Mouse (Mus musculus): ENCODE data around the gene Ano6. TPM values are rescaled to one million over a fixed set of nuclear protein-coding genes. Genes with fewer than 3 reads are reported as not detected.

The Ano6 gene
- total RNA-seq (2021), result 57.2 and 69.4 TPM in 2 replicates
- long read RNA-seq, experiment 1, full-length matches to known transcripts, result 13 of 25 reads
- long read RNA-seq, experiment 1, partial matches to known transcripts, result 5 of 25 reads
- long read RNA-seq, experiment 1, other reads (novel, unspliced or antisense), result 7 of 25 reads
- long read RNA-seq, experiment 2, full-length matches to known transcripts, result 11 of 18 reads
- long read RNA-seq, experiment 2, partial matches to known transcripts, result 3 of 18 reads
- long read RNA-seq, experiment 2, other reads (novel, unspliced or antisense), result 4 of 18 reads

DNA sequence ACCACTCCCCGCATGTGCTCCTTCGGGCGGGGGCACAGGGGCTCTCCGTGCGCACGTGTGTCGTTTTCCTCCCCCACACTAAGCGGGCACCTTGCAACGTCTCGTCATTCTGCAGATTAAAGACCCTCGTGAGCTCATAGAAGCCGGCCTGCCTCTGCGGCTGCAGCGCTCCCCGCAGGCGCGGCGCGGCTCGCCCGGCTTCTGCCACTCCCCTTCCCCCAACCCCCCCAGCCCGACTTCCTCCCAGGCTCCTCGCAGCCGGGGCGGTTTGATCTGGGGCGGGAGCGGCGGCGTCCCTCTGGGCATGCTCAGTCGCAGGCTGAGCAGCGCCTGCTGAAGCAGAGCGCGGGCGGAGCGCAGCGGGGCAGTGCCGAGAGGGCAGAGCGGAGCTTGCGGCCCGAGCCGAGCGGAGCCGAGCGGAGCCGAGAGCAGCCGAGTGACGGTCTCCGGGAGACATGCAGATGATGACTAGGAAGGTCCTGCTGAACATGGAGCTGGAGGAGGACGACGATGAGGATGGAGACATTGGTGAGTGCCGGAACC lies at the start of gene Ano6:
Gene Ano6, plus strand, starts transcription at position 315 of the 543 bp plus-strand sequence.
- DNase-seq, result peak; percentile 96

DNA sequence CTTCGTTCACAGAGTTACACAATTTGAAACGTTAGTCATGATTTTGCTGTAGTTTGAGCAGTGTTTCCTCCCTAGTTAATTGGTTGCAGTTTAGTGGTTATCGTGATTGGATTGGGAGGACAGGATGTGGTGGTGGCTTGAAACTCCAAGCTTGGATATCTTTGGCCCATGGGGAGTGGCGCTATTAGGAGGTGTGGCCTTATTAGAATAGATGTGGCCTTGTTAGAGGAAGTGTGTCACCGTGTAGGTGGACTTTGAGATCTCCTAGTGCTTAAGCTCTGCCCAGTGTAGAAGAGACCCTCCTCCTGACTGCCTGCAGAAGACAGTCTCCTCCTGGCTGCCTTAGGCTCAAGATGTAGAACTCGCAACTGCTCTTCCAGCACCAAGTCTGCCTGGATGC lies 47.7 kb upstream of the Ano6 start:
- DNase-seq, result no peak

DNA sequence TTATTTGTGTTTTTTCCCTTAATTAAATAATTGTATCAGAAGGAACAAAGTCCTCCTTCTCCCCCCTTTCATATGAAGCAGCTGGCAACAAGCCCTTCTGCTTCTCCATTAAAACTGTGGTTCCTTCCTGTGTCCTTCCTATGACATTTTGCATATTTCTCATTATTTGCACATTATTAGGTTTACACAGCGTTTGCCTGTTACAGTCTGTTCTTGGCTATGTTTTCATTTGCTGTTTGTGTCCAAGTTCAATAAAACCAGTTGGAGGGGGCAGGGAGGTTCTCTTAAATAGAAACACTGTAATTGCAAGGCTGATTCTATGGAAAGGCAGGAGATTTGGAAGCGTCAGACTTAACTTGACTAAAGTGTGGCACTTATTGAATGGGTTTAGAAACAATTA lies 46.8 kb upstream of the Ano6 start:
- DNase-seq, result no peak

DNA sequence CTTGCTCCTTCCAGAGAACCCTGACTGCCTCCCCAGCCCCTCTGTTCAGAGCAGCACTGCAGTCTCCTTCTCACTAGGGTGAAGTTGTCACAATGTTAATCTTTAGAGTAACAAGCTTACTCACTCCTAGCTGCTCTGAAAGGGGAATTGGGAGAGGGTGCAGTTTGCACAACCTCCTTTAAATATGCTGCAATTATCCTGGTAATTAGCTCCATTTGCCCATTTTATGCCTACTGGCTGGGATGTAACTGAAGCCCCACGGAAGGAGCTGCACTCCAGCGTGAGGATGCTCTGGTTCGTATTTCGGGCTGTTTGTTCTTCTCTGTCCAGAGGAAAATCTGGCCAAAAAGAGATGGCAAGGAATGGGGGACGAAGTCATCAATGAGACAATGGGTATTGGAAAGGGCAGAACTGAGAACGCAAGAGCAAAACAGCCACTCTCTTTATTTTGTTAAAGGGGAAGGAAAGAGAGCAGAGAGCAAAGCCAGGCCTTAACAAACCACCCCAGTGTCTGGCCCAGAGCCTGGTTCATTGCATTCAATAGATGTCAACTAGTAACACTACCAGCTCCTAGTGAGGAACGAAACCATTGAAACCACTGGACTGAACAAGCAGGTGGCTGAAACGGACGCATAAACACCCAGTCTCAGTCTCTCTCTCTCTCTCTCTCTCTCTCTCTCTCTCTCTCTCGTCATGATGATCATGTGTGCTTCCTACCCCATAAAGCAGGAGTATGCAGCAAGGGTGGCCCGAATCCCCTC lies 45.1 kb upstream of the Ano6 start:
- no peak for DNase-seq

DNA sequence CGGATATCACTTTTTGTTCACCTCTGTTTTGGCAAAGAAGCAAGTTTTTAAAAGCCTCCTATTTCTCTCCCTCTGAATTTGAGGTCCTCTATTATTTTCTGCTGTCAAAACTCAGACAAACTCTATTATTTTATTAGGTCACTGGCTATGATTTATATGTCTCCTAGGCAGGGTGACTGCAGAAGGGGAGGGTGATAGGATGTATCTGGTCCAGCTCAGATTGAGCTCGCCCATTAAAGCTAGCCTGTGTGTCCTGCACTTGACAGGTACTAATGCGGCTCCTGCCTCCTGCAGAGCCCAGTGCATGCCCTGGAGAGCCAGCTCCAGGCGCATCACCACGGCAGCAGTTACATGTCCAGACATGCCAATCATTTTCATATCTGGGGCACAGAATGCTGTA lies 44.1 kb upstream of the Ano6 start:
- DNase-seq, result no peak

DNA sequence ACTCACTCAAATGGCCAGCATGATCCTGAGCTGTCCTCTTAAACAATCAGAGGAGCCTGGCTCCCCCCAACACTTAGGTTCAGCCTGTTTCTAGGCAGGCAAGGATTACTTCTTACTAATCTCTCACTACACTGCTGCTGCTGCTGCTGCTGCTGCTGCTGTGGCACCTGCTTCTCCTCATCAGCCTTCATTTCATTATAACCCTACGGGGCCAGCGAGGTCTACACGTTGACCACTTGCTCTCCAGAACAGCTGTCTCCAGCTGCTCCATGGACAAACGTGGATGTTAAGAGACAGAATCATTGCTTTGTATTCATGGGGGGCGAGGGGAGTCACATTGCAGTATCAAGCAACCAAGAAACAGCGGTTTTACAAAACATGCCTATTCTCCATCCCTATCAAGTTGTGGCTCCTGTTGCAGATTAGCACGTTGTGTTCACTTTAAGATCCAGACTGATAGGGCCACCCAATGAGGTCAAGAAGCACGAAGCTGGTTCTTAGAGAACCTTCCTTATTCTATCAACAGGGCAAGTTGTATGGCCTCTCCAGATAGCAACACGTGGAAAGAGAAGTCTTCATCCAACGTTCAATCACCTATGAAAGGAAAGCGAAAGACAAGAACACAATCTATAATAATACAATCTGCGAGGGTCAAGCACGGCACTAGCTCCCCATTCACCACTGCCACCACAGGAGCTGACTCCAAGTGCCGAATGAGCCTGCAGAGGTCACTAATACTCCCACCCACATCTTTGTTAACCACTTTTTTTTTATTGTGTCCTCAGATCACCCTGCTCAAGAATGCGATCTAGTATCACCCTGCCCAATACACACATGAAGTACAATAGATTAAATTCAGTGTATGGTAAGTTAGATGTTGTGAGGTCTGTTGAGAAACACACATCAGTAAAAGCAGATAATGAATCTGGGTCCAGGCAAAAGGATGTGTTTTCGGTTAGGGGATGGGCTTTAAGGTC lies 43.4 kb upstream of the Ano6 start:
- DNase-seq, result no peak

DNA sequence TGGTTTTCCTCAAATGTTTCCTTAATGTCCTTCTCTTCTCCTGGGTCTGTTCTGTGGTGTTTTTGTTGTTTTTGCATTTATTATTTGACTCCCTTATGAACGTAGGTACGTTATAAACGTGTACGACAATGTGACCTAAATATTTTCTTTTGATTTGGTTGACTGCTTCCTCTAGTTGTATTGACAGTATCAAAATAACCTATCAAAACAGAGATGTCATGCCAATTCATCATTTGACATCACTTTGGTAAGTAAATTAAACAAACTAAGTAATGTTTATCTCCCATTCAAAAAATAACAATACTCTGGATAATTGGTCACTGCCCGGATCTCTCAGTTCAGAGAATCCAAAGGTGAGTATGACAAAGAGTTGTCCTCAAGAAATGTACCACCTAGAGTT lies 41.4 kb upstream of the Ano6 start:
- DNase-seq, result no peak

DNA sequence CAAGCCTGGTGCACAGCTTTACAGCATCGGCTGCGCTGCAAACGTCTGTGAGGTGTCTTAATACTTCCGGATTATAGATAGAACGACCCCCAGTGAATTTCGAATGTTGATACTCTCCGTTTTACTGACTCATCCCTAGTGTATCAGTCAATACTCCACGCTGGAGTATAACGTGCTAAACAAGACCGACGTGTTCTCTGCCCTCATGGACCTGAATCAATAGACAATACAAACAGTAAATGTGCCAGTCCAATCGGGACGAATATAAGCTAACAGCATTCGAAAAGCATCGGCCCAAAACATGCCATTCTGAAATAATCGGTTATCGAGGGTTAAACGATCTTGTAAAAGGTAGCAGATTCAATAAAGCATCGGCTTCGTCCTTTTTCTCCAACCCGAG lies 40.6 kb upstream of the Ano6 start:
- DNase-seq, result no peak

DNA sequence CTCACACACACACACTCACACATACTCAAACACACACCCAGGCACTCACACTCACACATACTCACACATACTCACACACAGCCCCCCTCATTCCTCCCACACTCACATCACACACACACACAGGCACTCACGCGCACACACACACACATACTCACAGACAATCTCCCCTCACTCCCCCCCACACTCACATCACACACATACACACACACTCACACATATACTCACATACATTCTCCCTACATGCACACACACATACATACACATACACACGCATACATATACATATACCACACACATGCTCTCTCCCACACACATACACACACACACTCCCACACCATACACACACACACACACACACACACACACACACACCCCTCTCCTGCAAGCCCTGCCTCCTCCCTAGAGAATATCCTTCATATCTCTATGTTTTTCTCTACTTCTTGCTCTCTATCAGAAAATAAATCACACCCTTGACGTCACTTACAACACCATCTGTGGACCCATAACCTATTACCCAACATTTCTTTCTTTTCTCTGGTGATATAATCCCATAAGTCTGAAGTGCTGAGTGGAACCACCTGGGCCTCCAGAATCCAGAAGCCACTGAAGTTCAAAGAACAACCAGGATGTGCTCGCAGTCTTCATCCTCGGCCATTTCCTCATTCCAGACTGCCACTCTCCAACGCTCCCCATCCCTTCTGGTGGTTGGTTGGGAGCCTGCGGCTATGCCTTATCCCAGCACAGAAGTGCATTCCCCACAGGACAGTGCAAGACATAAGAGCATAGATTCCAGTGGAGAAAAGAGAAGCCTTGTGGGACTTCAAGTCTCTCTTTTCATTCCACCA lies 38.6 kb upstream of the Ano6 start:
- DNase-seq, result no peak

DNA sequence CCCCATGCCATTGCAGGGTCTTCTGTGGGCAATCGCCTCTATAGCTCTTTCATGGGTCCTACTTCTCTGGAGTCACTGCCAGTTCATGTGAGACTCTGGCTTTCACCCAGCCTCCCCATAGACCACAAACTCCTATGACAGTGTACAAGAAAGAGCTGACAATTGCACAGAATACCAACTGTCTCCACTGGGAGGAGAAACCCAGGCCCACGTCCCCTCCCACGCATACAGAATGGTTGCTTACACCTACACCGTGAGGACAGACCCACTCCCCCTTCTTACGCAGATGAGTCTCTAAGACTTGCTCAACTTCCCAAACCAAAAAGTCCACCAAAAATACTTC lies 38.0 kb upstream of the Ano6 start:
- no peak for DNase-seq

DNA sequence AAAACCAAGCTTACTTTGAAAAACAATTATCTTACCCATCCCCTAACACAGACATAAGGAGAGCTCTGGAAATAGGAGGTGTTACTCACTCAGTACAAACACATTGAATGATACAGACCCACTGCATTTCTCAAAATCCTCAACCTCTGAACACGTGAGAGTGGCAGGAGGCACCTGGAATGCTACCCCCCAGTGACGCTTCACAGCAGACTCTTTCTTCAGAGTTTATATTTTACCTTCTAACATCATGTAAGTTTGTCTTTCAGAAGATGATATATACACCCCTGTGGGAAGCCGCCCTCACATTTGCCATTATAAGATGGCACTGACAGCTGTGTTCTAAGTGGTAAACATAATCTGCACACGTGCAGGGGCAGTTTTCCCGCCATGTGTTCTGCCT lies 37.6 kb upstream of the Ano6 start:
- DNase-seq, result no peak

DNA sequence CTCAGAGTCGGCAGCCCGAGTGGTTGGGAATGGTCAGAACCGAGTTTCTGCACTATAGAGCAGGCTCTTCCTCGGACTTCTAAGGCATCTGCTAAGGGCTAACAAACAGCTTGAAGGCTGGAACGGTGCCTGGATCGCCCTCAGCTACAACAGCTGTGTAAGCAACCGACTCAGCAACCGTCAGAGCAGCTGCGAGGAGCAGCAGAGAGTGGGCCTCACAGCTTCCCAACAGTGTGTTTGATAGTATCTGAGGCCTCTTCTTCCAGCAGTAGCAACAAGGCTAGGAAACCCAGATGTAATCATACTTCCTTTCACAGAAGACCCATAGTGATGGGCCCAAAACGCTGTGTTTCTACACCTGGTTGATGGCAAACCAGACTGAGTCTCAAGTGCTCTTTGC lies 33.5 kb upstream of the Ano6 start:
- DNase-seq, result peak; percentile 27

DNA sequence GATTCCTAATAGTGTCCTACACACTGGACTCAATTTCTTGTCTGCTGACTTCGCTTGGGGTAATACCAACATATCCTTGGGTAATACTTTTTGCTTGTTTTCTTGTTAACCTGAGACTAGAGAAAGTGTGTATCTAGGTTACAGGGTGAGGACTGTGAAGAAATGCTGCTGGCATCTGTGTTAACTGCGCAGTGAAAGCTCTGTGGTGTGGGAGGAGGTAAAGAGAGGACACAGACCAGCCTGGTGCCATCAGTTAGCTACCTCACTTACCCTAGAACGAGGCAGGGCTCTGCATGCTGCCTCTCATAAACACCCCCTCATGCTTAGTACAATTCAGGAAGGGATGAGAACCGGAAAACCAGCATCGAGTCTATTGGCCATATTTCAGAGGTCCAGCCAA lies 32.6 kb upstream of the Ano6 start:
- no peak for DNase-seq

DNA sequence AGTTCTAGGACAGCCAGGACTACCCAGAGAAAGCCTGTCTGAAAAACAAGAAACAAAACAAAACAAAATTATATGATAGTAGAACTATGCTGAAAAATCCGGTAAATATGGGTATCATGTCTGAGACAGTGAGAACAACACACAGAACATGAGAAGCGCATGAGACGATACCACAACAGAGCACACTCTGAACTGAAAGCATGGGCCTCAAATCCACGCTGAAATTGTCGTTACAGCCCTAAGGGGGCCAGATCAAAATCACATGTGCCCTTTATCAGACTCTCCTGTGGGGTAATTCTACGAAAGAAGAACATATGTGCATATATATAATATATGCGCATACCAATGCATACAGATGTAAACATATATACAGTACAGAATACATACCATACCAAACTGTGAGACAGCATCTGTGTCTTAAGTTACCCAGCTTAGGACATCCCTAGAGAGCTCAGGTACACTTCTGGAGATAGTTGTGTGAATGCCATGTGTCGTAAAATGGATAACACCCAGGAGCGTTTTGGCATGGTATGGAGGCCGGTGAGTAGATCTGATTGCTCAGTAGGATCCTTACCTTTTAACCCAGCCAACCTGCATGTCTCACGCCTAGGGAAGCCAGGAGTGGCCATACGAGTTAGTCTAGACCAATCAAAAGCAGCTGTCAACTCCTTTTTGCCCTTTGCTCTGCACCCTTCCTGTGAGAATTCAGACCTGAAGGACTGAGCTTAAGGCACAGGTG lies 31.8 kb upstream of the Ano6 start:
- no peak for DNase-seq

DNA sequence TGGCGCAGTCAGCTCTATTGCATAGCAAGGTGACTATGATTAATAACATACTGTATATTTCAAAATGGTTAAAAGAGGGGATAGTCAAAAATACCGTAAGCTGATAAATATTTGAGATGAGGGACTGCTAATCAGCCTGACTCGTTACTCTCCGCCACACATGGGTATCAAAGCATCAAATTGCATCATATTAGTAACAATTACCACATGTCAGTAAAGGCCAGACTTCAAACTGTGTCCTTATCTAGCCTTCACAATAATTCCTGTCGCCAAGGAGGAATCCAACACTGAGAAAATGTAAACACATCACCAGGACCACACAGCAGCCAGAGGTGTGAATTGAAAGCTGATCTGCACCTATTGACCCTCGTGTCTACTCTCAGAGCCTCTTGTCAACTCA lies 30.8 kb upstream of the Ano6 start:
- DNase-seq, result no peak

DNA sequence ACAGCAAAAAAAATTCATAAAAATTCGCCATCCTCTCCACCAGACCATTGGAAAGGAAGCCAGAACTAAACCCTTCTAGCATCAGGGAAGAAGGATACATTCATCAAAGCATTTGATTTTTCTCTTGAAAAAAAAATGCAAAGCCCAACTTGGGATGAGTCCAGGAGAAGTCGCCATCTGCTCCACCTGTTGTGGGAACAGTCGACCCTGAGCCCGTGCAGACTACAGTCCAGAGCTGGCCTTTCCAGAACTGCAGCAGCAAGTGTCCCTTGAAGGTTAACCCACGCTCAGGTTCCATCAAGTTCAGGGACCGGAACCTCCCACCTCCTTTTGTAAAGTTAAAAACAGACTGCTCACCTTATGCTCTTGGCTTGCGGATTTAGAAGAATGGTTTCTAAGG lies 29.2 kb upstream of the Ano6 start:
- no peak for DNase-seq

DNA sequence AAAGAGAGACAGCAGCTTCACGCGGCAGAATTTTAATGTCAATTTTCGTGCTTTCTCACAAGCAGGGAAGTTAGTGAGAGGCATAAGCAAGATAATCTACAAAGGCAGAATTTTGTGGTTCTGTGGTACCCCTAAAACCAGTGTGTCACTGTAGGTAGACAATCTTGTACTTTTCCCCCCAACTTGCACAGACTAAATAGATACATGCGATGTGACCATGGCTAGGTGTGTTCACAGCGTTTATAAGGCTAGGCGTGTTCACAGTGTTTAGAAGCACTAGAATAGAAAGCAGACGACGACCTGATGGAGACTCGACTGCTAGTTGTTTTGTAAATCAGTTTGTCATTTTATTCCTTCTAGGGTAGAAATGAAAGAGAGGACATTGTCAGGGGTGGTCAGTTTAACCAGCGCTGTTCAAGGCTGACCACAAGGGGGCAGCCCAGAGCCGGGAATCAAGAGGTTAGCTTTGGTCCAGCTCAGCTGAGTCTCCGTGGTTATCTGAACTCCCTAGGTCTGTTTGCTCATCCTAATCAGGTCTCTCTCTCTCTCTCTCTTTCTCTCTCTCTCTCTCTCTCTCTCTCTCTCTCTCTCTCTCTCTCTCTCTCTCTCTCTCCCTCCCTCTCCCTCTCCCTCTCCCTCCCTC lies 27.9 kb upstream of the Ano6 start:
- peak; percentile 89 for DNase-seq

DNA sequence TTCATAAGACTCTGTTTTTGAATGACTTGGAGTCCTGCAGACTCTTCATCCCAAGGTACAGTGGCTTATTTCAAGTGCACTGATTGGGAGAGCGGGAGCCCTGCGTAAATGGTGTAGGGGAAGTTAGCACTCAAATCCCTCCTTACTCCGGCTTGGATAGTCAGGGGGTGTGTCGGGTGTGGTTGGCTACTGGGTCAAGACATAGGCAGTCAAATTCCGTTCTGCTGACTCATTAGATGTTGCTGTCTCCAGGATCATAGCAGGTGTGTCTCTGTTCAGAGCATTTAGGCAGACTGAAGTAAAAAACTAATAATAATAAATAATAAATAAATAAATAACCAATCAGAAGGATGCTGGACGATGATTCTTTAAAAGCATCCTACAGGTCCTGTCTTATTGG lies 27.2 kb upstream of the Ano6 start:
- DNase-seq, result no peak

DNA sequence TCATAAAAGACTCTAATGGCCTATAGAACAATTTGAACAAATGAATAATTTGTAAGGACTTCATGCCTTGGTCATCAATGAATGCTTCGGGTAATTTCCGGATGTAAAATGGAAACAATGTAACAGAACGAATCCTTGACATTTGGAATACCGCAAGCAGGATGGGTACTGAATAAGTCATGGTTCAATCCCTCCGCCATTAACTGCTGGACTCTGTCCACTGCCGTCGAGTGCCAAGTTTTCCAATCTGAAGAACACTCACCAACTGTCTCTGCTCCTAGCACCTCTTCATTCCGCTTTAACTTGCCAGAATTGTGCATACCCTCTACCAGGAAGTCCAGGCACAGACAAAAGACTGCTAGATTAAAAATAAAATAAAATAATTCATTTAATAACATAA lies 25.4 kb upstream of the Ano6 start:
- no peak for DNase-seq

DNA sequence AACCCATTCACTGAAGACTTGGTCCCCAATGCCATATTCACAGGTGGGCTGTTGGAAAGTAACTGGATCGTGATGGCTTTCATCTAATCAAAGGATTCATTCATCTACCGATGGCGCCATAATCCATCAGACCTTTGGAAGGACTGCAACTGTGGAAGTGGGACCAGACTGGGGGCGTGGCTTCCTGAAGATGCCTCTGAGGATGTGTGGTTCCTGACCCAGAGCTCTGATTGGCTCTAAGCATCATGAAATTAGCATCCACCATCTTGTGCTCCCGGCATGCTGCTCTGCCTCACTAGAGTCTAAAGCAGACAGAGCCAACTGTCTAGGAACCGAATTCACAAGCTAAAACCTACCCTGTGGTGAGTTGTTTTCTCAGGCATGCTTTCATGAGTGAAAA lies 24.7 kb upstream of the Ano6 start:
- DNase-seq, result no peak

DNA sequence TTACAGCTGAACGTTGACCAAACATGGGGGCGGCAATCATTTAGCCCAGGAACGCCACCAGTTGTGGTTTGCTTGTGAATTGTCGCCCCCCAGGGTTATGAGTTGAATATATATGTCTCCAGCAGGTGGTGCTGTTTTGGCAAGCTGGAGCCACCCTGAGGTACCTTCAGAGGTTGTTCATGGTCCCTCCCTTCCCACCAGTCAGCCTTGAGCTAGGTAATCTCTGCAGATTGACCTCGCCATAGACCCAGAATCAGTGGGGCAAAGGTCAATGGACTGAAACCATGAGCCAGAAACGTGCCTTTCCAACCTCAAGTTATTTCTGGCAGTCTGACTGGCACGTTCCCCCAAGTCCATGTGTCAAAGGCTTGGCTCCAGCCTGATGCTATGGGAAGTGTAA lies 22.8 kb upstream of the Ano6 start:
- DNase-seq, result peak; percentile 40
